Mouse (Mus musculus) lung, postnatal 10 days (tissue): ENCODE measurements around the gene Rbm19.

Experiments
- DNase-seq: peaks from one replicate; pipeline ENCODE4 v3.0.0; 2021

Gene Rbm19

GRCm38 (mm10) chr5:120167787-120168325, 51.6 kb downstream of the Rbm19 start:
- DNase-seq = no peak

- no peak for DNase-seq
Observed at GRCm38 (mm10) chr5:120171865-120172728, 55.8 kb downstream of the Rbm19 start.

GRCm38 (mm10) chr5:120172729-120173101, 56.5 kb downstream of the Rbm19 start:
- DNase-seq = no peak

GRCm38 (mm10) chr5:120174317-120174716, 58.1 kb downstream of the Rbm19 start:
- no peak for DNase-seq

- DNase-seq = no peak
Observed at GRCm38 (mm10) chr5:120175217-120175616, 59.0 kb downstream of the Rbm19 start.

GRCm38 (mm10) chr5:120176246-120177065, 60.2 kb downstream of the Rbm19 start:
- no peak for DNase-seq

GRCm38 (mm10) chr5:120177066-120177340, 60.7 kb downstream of the Rbm19 start:
- DNase-seq = no peak

GRCm38 (mm10) chr5:120180102-120180501, 63.8 kb downstream of the Rbm19 start:
- no peak for DNase-seq

GRCm38 (mm10) chr5:120181384-120181783, 65.1 kb downstream of the Rbm19 start:
- DNase-seq = no peak

GRCm38 (mm10) chr5:120183321-120183720, 67.1 kb downstream of the Rbm19 start:
- no peak for DNase-seq

- no peak for DNase-seq
Observed at GRCm38 (mm10) chr5:120183790-120184189, 67.5 kb downstream of the Rbm19 start.

GRCm38 (mm10) chr5:120185949-120186348, 69.7 kb downstream of the Rbm19 start:
- DNase-seq = peak; percentile 41

- no peak for DNase-seq
Observed at GRCm38 (mm10) chr5:120188541-120188940, 72.3 kb downstream of the Rbm19 start.

GRCm38 (mm10) chr5:120190001-120190582, 73.8 kb downstream of the Rbm19 start:
- DNase-seq = no peak

GRCm38 (mm10) chr5:120191620-120192019, 75.4 kb downstream of the Rbm19 start:
- DNase-seq = peak; percentile 9

- peak; percentile 30 for DNase-seq
Observed at GRCm38 (mm10) chr5:120194309-120194941, 78.2 kb downstream of the Rbm19 start.

GRCm38 (mm10) chr5:120194948-120195347, 78.7 kb downstream of the Rbm19 start:
- no peak for DNase-seq

- no peak for DNase-seq
Observed at GRCm38 (mm10) chr5:120196879-120197278, 80.6 kb downstream of the Rbm19 start.

- no peak for DNase-seq
Observed at GRCm38 (mm10) chr5:120197813-120198387, 81.6 kb downstream of the Rbm19 start.

GRCm38 (mm10) chr5:120199865-120200264, 83.6 kb downstream of the Rbm19 start:
- DNase-seq = no peak

- DNase-seq = no peak
Observed at GRCm38 (mm10) chr5:120204316-120204715, 88.1 kb downstream of the Rbm19 start.

- DNase-seq = no peak
Observed at GRCm38 (mm10) chr5:120206313-120206943, 90.2 kb downstream of the Rbm19 start.
